Mouse (Mus musculus): ENCODE results near the gene Olfr524.

Gene Olfr524

DNA sequence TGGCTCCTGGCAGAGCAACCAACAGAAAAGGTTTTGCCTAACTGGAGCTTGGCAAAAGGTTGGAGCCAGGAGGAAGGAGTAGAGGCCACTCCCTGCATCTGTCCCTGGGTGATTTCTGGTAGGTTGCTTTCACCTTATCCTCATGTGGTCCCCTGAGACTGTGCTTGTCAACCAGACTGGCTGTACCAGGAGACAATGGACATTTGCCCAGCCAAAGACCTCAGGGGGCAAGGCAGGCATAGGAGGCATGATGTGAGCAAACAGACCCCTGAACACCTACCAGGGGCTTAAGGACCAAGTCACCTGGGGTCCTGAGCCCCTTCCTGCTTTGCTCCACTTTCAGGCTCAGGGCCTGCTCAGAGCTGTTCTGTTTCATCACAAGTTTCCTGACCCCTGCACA is at the start of gene Olfr524:
TSS of gene Olfr524 (minus strand) at position 101 of the 400 bp plus-strand sequence.
- DNase-seq (ENCODE audit: low spot score), result no peak

DNA sequence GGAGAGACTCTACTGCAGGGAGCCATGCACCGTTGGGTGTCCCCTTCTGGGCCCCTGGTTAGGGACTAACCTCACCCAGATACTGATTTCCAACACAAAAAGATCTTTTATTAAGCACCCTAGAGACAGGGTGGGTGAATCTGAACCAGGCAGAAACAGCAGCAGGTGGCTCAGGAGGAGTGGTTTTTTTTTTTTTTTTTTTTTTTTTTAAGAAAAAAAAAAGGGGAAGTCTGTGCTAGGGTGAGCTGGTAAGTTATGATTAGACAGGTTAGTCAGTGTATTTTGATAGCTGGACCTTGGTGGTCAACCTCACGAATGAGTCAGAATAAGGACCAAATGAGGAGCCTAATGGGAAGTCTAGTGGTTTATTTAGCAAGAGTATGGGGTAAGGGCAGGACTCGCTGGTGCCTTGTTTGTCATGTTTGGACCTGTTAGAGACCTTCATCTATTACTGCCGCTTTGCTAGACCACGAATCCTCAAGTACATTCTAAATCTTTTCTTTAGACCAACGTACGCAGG is 48.1 kb upstream of the Olfr524 start:
- no peak for DNase-seq (ENCODE audit: low spot score)

DNA sequence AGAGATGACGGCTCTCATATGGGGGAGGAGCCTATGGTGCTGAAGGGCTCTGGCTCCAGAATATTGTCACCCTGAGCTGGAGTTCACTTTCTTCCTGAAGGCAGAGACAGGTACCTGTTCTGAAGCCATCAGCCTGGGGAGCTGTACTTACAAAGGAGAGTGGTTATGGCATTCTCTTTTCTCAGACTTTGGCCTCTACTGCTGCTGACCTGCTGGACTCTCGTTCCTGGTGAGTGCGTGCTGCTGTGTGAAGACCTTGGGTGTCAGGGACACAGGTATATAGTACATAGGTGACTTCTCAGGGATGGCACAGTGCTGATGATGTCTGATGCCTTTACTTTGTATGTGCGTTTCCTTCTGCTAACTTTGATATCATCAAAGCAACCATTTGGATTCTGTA is 41.5 kb upstream of the Olfr524 start, which contains the start of gene 5830411N06Rik:
TSS of gene 5830411N06Rik (plus strand) at position 69 of the 400 bp plus-strand sequence.
- no peak for DNase-seq (ENCODE audit: low spot score)

DNA sequence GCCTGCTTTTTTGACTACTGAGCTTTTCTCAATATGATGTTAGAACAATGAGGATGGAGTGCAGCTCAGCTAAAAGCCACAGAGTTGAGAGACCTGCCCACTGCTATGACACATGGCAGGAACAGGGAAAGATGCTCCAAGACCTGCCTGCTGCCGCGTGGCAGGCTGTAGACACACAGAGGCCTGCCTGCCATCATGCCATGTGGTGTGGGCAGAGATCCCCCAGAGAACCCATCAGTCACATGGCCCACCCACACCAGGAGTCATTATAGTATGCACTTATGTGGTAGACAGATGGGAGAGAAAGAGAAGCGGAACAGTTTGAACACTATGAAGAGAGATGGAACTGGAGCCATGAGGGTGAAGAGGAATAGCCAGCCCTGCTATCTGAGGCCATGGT is 27.9 kb upstream of the Olfr524 start:
- DNase-seq (ENCODE audit: low spot score), result no peak

DNA sequence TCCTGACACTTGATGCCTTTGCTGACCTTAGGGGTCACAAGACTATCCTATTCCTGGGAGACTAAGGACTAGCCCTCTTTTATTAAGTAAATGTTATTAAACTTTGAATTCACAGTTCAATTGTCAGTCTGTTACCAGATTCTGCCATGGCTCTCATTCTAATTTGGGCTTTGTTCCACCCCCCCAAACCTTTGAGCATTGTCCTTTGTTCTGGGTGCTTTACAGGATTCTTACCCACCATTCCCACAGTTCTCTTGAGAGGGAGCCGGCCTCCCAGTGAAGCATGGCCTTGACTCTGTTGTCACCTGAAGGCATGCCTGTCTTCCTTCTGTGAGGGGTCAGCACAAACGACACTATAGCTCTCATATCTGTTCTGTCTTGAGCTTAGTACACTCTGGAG is 25.3 kb upstream of the Olfr524 start:
- DNase-seq (ENCODE audit: low spot score), result no peak

DNA sequence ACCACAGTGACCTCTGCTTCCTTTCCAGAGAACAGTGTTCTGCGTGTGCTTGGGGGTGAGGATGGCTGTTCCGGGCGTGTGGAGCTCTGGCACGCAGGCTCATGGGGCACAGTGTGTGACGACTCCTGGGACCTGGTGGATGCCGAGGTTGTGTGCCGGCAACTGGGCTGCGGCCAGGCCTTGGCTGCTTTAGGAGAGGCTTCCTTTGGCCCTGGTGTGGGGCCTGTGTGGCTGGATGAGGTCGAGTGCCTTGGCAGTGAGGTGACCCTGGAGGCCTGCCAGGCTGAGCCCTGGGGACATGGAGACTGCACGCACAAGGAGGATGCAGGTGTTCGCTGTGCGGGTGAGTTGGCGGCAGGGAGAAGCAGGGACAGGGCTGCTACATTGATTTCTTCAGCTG is 22.7 kb upstream of the Olfr524 start:
- no peak for DNase-seq (ENCODE audit: low spot score)

DNA sequence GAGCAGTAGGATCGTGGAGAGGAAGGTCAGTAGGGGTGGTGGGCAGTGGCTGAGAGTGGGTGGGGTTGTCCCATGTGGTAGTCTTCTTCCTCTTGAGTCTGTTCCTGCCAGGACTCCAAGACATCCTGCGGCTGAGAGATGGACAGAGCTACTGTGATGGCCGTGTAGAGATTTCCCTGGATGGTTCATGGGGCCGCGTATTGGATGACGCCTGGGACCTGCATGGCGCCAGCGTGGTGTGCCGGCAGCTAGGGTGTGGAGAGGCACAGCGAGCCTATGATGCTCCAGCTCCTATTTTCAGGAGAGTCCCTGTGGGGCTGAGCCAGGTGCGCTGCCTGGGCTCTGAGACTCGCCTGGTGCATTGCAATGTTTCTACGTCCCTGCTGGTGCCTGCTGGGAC is 18.4 kb upstream of the Olfr524 start:
- DNase-seq (ENCODE audit: low spot score), result no peak

DNA sequence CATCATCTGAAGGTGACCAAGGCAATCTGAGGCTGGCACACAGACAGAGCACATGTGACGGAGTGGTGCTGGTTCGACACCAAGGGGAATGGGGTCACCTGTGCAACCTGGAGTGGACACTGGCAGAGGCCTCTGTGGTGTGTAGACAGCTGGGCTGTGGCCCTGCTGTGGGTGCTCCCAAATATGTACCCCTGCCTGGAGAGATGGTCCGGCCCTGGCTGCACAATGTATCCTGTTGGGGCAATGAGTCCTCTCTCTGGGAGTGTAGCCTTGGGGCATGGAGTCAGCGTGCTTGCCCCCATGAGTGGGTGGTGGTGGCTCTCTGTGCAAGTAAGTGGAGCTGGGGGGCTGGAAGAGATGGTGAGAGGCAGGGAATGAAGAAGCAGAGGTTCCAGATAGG is 14.6 kb upstream of the Olfr524 start:
- DNase-seq (ENCODE audit: low spot score), result no peak

DNA sequence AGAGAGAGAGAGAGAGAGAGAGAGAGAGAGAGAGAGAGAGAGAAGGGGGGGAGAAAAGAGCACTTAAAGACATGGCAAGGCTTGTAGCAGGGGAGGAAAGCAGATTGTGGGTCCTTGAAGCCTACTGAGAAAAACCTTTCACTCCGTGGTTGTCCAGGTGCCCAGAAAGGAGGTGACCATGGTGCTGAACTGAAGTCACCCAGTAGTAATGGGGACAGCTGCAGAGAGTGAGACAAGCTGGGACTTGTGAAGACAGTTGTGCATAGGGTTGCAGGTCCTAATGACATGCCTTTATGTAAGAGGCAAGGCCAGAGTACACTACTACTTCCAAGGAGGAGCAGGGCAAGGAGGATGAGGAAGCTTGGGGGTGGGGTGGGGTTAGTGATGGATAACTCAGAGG is 13.5 kb upstream of the Olfr524 start:
- DNase-seq (ENCODE audit: low spot score), result no peak

DNA sequence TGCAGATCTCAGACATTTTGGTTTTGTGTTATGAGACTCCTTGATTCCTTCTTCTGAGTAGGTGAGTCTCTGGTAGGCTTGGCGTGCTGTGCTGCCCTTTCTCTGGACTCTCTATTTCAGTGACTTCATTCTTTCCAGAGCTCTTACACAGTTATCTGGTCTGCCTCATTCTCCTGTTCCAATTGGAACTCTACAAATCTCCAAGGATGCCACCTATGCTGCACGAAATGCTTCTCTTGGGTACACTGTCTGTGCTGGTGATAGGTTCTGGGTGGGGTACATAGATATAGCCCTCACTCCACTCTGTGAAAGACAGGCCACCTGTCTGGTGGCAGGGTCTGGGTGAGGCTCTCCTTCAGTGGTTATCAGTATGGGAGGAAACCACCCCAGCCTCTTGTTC is 12.2 kb upstream of the Olfr524 start, which contains the start of gene Cd163l1:
TSS of gene Cd163l1 (plus strand) at position 301 of the 400 bp plus-strand sequence.
- no peak for DNase-seq (ENCODE audit: low spot score)

DNA sequence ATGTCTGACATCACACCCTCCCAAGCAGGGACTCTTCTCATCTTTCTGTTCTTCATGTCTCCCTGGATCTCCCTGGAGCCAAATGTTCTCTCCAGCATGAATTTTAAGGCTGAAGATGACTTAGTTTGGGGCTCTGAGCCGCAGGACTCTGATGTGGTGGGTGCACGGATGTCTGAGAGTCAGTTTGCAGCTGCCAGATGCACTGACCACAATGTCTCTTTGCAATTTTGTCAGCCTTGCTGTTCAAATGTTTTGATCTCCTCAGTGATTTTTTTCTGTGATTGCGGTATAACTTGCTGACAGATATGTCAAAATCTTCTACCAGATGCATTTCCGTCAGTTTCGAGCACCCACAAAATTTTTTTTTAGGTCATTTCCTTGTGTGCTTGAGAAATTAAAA is 8.1 kb upstream of the Olfr524 start:
- DNase-seq (ENCODE audit: low spot score), result no peak

DNA sequence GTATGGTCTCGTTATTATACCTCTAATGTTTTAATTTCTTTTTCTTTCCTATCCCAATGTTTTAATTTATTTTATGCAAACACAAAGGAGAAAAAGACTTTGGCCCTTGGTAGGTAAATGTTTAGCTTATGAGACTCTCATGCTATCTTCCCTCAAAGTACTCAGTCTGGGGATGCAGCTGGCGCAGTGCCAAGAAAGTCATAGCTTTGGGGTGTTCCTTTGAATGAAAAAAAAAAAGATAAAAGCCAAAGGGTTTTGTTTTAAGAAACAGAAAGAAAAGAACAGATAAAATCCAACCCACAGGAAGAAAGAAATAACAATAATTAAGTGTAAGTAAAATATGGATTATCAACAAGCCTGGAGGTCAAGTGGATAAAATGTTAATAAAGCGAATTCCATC is 2.9 kb upstream of the Olfr524 start:
- no peak for DNase-seq (ENCODE audit: low spot score)

DNA sequence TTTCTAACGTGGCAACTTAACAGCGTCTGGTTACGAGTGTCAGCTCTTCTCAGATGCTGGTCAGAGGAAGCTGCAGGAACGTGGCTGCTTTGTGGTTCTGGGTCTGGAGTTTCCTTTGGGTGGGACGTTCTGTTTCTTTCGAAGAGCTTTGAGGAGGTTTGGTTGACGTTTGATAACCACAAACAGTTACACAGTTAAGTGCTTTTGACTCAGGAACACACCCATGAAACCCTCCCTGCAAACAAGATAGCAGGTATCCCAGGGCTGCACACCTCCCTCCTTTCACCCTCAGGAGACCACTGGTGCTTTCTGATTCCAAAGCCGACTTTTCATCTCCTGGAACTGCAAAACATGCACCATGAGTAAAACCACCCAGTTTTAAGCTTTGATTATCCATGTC is 2.4 kb upstream of the Olfr524 start:
- DNase-seq (ENCODE audit: low spot score), result no peak

DNA sequence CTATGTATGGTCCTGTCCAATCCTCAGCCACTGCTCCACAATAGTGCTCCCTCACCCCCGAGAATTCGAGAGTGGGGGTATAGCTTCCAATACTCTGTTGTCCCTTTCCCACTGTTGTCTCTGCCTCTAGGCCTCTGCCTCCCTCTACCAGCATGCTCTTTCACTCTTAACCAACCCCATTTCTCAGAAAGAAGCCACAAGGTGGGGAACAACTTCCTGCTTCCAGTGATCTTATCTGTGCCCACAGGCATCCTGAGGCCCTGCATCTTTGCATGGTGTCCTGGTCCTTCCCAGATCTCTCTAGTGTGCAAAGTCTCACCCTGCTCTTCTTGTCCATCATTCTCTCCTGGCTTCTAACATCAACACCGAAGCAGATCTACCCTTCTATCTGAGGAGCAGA is 1.1 kb upstream of the Olfr524 start:
- DNase-seq (ENCODE audit: low spot score), result no peak

DNA sequence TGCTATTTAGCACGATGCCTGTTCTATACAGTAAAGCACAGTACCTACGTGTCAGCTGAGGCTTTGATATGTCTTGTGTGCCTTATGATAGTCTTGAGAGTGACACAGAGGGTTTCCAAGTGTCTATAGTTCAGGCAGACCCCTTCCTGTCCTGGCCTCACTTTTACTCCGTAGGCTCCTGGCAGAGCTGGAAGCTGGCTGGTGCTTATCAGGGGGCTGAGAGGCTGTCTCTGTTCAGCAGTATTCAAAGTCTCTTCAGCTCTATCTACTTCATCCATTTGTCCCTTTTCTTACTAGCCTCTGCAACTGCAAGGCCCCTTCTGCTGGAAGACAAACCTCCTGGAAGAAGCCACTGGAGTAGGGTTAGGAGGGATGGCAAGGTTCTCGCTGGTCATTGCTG is 4.7 kb downstream of the Olfr524 start:
- DNase-seq (ENCODE audit: low spot score), result no peak

DNA sequence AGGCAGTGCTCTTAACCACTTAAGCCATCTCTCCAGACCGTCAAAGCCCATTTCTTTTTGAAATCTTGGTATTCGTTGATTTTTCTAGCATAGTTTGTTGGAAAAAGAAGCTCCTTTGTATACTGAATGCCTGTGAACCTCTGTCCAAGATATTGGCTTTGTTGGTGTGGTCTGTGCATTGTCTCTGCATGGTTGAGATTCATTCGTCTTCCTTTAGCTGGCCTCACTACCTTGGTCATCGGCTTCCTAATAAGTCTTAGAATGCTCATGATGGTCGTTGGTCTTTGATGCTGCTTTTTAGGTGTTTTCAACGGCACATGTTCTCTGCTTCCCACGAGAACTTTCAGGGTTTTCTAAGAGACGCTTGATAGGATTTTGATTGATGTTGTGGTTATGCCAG is 9.8 kb downstream of the Olfr524 start:
- no peak for DNase-seq (ENCODE audit: low spot score)

DNA sequence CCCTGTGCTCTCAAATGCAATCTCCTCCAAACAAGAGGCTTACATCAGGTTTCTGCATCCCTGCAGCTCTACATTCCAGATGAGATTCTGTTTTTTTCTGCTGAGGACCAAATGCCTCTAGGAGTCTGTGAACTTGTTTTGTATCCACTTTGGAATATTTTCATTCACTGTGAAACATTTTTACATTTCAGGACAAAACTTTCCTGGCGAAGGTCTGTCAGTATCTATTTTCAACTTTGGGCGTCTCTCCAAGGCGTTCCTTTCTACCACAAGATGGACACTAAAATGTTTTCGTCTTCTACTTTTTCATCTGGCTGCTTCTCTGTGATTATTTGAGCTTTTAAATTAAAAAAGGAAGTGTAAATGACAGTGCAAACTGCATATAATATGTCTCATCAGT is 11.7 kb downstream of the Olfr524 start:
- no peak for DNase-seq (ENCODE audit: low spot score)

DNA sequence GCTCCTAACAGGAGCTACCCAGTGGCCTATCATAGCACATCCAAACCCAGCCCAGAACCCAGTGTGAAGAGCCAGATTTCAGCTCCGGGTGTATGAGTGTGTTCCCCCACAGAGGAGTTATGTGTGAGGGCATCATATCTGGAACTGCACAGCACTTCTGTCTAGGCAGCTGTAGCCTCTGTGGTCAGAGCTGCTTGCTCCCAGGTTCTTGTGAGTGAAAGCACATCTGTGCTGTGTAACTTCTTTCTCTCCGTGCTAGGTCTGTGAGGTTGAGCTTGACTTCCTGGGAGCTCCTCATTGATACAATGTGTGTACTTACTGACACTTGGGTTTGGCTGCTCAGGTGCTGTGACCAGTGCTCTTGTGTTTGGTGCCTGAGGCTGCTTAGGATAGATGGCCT is 12.9 kb downstream of the Olfr524 start:
- no peak for DNase-seq (ENCODE audit: low spot score)

DNA sequence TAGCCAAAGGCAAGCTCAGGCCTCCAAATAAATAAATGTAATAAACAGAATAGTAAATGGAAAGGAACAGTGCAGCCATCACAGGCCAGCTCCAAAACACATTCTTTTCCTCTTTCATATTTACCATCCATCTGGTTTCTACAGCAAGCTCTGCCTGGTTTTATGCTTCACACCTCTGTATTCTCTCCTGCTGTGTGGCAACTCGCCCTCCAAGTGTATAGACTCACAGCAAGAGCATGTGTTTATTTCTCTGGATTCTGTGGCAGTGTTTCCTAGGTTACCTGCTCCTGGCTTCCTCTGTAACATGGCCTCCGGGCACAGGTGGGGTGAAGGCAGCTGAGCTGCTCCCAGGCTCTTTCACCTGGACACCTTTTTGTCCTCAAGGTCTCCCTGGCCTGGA is 13.3 kb downstream of the Olfr524 start:
- no peak for DNase-seq (ENCODE audit: low spot score)

DNA sequence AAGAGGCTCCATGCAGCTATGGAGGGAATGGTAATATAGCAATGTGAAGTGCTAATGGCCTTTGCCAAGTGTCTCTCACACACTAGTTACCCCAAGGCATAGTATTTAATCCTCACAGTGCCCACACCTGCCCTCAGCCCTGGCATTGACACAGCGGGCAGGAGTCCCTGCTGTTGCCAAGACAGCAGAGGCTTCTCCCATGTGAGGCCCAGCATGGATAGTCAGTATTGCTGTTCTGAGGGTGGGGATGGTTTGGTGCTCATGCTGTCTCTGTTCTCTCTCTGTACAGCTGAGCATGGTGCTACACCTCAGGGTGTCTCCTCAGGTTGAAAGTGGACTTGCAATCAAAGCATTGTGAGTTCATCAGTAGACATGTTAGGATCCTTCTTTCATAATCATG is 15.3 kb downstream of the Olfr524 start:
- no peak for DNase-seq (ENCODE audit: low spot score)

DNA sequence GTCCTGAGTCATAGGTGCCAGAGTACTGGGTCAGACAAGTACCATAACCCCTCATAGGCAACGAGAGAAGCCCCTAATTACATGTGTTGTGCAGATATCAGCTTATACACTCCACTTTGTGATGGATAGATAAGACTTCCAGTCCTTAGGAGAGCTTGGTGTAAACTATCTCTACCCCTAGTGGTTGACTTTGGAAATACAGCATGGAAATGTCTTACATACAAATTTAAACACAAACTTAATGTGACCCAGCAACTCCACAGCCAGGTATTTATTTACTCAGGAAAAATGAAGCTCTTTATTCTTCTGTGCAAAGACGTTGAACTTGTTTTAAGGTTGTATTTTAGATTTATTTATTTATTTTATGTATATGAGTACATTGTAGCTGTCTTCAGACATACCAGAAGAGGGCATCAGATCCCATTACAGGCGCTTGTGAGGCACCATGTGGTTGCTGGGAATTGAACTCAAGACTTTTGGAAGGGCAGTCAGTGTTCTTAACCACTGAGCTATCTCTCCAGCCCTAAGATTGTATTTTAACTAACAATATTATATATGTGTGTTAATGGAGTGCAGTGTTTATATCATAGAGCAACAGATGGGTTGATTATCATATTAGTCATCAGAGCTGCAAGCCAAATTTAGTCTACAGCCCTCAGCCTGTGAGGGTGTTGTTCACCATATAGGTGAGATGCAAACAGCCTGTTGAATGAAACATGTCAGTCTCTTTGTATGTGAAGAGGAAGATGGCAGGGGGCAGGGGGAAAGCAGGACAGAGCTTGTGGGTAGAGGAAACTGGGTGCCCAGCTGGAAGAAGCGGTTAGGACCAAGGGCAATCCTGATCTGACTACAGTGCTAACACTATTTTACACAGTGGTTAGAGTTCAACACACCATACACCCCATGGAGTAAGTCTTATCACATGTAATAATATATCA is 17.1 kb downstream of the Olfr524 start:
- DNase-seq (ENCODE audit: low spot score), result no peak

DNA sequence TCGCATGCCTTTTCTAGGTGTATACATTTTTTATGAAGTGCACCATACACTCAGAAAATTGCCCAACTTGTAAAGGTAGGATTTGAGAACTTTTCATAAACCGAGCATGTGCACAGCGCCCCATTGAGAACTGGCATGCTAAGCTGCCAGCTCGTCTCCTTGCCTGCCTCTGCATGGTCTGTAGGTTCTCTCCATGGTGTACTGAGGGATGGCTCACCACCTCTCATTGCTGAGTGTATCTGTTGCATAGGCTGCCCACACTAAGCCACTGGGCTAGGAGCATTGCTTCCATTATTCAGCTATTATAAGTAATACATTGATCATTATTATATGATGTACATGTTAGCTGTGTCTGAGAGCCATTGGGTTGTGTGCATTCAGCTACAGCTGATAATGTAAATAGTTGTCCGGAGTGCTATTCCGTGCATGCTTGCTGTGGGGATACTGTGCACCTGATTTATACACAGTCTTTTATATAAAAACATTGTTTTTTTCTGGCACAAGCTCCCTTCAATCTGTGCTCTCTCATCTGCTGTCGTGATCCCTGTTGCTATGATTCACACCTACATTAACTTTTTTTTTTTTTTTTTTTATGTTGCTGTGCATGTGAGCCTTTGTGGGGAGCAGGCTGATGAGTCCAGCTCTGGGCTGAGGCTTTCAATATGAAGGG is 17.9 kb downstream of the Olfr524 start:
- DNase-seq (ENCODE audit: low spot score), result no peak
